In the genomic region with DNA sequence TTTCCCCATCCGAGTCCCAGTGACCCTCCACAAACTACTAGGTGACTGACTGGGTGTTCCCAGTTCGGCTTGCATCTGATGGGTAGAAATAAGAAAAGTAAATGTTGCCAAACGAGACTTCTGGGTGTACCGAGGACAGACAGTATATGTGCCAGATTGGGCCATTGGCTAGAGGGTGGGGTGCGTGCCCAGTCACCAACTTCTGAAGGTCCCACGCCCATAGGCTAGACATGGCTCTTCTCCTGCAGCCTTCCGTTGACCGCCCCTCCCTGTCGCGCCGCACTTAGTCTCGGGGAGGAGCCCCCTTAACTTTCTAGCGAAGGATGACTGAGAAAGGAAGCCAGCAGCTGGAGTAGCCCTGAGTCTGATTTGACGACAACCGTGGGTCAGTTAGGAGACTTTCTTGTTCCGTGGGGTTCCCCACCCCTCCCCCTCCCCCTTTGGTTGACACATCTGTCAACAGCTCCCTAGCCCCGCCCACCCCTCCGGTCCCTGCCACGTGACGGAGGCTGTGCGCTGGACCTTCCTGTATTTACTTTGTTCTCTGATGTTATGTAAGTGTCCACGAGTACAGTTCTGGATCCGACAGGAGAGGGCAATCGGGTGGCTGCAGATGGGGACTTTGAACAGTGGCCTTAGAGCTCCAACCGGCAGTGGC, we compare ENCODE assay signal across 8 mouse cellular contexts. TPM values are rescaled to one million over a fixed set of nuclear protein-coding genes. Genes with fewer than 3 reads are reported as not detected.
DNase-seq lines count a peak whose midpoint lies in the region; ATAC-seq and TF ChIP-seq lines count a peak whose summit lies in the region.

No protein-coding gene starts in this region.

- intact Hi-C loops in heart, postnatal 10 days (cut with DNase I) = loop anchor here (1.0 to 5.0 kb wide), 4 partner anchors 24 to 450 kb away; a partner anchor contains a TSS

- peak; percentile 72 for DNase-seq in ES-CJ7 (ENCODE audit: low read depth, low spot score)
- DNase-seq in c-Kit-positive CD71-positive TER-119-positive erythroid progenitor cells, embryonic 14.5 days (ENCODE audit: low spot score) = peak; percentile 76
- DNase-seq in heart, postnatal 10 days = peak; percentile 87 to 90
- peak; percentile 90 for DNase-seq in large intestine, adult 2 months (ENCODE audit: low read depth, low spot score)
- DNase-seq in liver, postnatal 0 days = peak; percentile 94

- peaks cover 16% of the 10 kb centered on the region for H3K4me1 ChIP-seq in forebrain, embryonic 13.5 days
- peaks cover 26% of the 10 kb centered on the region for H3K4me1 ChIP-seq in liver, postnatal 0 days (ENCODE audit: insufficient read depth)
- peaks cover 24% of the 10 kb centered on the region for H3K4me1 ChIP-seq in neural tube, embryonic 13.5 days (replicated peaks)
- H3K4me1 ChIP-seq in testis, adult 2 months (ENCODE audit: control insufficient read depth, insufficient read depth, low read length) = peaks cover 4% of the 10 kb centered on the region

- peak overlapping the region; percentile 80; the same call in 1 of the 2 replicates for H3K27ac ChIP-seq in forebrain, embryonic 13.5 days
- H3K27ac ChIP-seq in liver, postnatal 0 days (ENCODE audit: low read depth) = peak overlapping the region; percentile 99
- peak overlapping the region; percentile 95 for H3K27ac ChIP-seq in neural tube, embryonic 13.5 days (replicated peaks)
- H3K27ac ChIP-seq in testis, adult 2 months (ENCODE audit: control insufficient read depth, insufficient read depth, low read depth, low read length) = peak overlapping the region; percentile 97

- peak overlapping the region; percentile 85 for H3K4me3 ChIP-seq in forebrain, embryonic 13.5 days
- H3K4me3 ChIP-seq in liver, postnatal 0 days (ENCODE audit: low read depth, low read length) = peak overlapping the region; percentile 91
- H3K4me3 ChIP-seq in neural tube, embryonic 13.5 days = peak overlapping the region; percentile 75
- H3K4me3 ChIP-seq in testis, adult 2 months (ENCODE audit: control insufficient read depth, low read depth, low read length) = peak overlapping the region; percentile 94

- no peak for TF ChIP-seq CTCF in liver, postnatal 0 days (IDR thresholded peaks at IDR 0.05; ENCODE audit: low read depth)
- no peak for TF ChIP-seq CTCF in testis, adult 2 months (IDR thresholded peaks at IDR 0.05; ENCODE audit: control insufficient read depth, insufficient read depth, insufficient replicate concordance, low read depth, low read length)

- peaks cover 30% of the 10 kb centered on the region for H3K36me3 ChIP-seq in forebrain, embryonic 13.5 days (ENCODE audit: poor library complexity, severe bottlenecking)
- peaks cover 30% of the 10 kb centered on the region for H3K36me3 ChIP-seq in liver, postnatal 0 days (replicated peaks; ENCODE audit: insufficient read depth, low read length)
- peaks cover 29% of the 10 kb centered on the region for H3K36me3 ChIP-seq in neural tube, embryonic 13.5 days
- H3K36me3 ChIP-seq in testis, adult 2 months (ENCODE audit: control insufficient read depth, insufficient read depth, low read length) = peaks cover 3% of the 10 kb centered on the region

- peak overlapping the region; percentile 78 for H3K9ac ChIP-seq in forebrain, embryonic 13.5 days
- H3K9ac ChIP-seq in liver, postnatal 0 days (replicated peaks) = peak overlapping the region; percentile 98
- peak overlapping the region; percentile 90 for H3K9ac ChIP-seq in neural tube, embryonic 13.5 days

- H3K27me3 ChIP-seq in forebrain, embryonic 13.5 days = no peaks in the 10 kb centered on the region
- H3K27me3 ChIP-seq in liver, postnatal 0 days (ENCODE audit: insufficient read depth, low read length) = no peaks in the 10 kb centered on the region
- no peaks in the 10 kb centered on the region for H3K27me3 ChIP-seq in neural tube, embryonic 13.5 days
- no peaks in the 10 kb centered on the region for H3K27me3 ChIP-seq in testis, adult 2 months (ENCODE audit: control insufficient read depth, insufficient read depth, low read length)

- 1% methylated on average over 25 of the region's 25 CpGs for whole genome bisulfite sequencing in forebrain, embryonic 13.5 days
- 0% methylated on average over 25 of the region's 25 CpGs for WGBS in large intestine, adult 2 months
- WGBS in liver, postnatal 0 days (ENCODE audit: insufficient replicate concordance) = 0% methylated on average over 25 of the region's 25 CpGs
- WGBS in neural tube, embryonic 13.5 days = 0% methylated on average over 25 of the region's 25 CpGs

- peak; percentile 33; the same call in 1 of the 2 replicates for ATAC-seq in forebrain, embryonic 13.5 days
- peak; percentile 69 for ATAC-seq in liver, postnatal 0 days
- ATAC-seq in neural tube, embryonic 13.5 days (ENCODE audit: low read depth) = peak; percentile 28; the same call in 1 of the 2 replicates

- 0 out of 2 replicates have a peak, but pooled peaks cover 3% of the 10 kb centered on the region for H3K9me3 ChIP-seq in forebrain, embryonic 13.5 days (replicated peaks)
- no peaks in the 10 kb centered on the region for H3K9me3 ChIP-seq in liver, postnatal 0 days (ENCODE audit: low read length)
- no peaks in the 10 kb centered on the region for H3K9me3 ChIP-seq in neural tube, embryonic 13.5 days

- peak; percentile 54; the same call in 1 of the 2 replicates for TF ChIP-seq EP300 in liver, postnatal 0 days (IDR thresholded peaks at IDR 0.05; ENCODE audit: low read depth)

- H3K4me2 ChIP-seq in forebrain, embryonic 13.5 days = peak overlapping the region; percentile 83
- H3K4me2 ChIP-seq in liver, postnatal 0 days (ENCODE audit: low read depth, low read length) = peak overlapping the region; percentile 86
- H3K4me2 ChIP-seq in neural tube, embryonic 13.5 days = peak overlapping the region; percentile 92

- peak; percentile 46; the same call in 1 of the 2 replicates for TF ChIP-seq POLR2A in testis, adult 2 months (IDR thresholded peaks at IDR 0.05; ENCODE audit: control insufficient read depth, low read depth, low read length)

RNA-seq across cellular contexts. Expression of a gene that starts 0.9 kb away (rescaled TPM):
- 50.9 and 53.9 TPM in 2 replicates for polyA plus RNA-seq in forebrain, embryonic 13.5 days (2015; fragmentation: Nextera tagmentation; extraction: Ambion mirVana)
- total RNA-seq in heart, postnatal 10 days (2021) = 100 to 1,000 TPM in 1 of 2 experiments, 10 to 100 TPM in 1; 80.4 to 138 TPM
- 170 and 227 TPM in 2 replicates for polyA plus RNA-seq in large intestine, adult 2 months (2012; rRNA removed)
- polyA plus RNA-seq in liver, postnatal 0 days (2015; fragmentation: Nextera tagmentation; extraction: Ambion mirVana) = 250 and 269 TPM in 2 replicates
- polyA plus RNA-seq in neural tube, embryonic 13.5 days (2015; fragmentation: Nextera tagmentation; extraction: Ambion mirVana) = 63.3 and 66.3 TPM in 2 replicates
- polyA plus RNA-seq in testis, adult 2 months (2012; rRNA removed) = 227 and 245 TPM in 2 replicates

RNA-seq across cellular contexts. Expression of a gene that starts 47.0 kb away (rescaled TPM):
- 0.12 and 0.26 TPM in 2 replicates for polyA plus RNA-seq in forebrain, embryonic 13.5 days (2015; fragmentation: Nextera tagmentation; extraction: Ambion mirVana)
- 1 to 10 TPM in 1 of 2 experiments, under 1 TPM in 1; 0.84 to 1.0 TPM for total RNA-seq in heart, postnatal 10 days (2021)
- 12.6 and 17.0 TPM in 2 replicates for polyA plus RNA-seq in large intestine, adult 2 months (2012; rRNA removed)
- polyA plus RNA-seq in liver, postnatal 0 days (2015; fragmentation: Nextera tagmentation; extraction: Ambion mirVana) = 0.82 and 1.3 TPM in 2 replicates
- polyA plus RNA-seq in neural tube, embryonic 13.5 days (2015; fragmentation: Nextera tagmentation; extraction: Ambion mirVana) = 0.18 and 0.32 TPM in 2 replicates
- polyA plus RNA-seq in testis, adult 2 months (2012; rRNA removed) = 7.3 and 8.2 TPM in 2 replicates

RNA-seq across cellular contexts. Expression of a gene that starts 58.2 kb away (rescaled TPM):
- polyA plus RNA-seq in forebrain, embryonic 13.5 days (2015; fragmentation: Nextera tagmentation; extraction: Ambion mirVana) = not detected in 2 replicates
- total RNA-seq in heart, postnatal 10 days (2021) = under 1 TPM in 1 of 2 experiments, not detected in 1; 0.38 TPM
- 0.05 and 0.21 TPM in 2 replicates for polyA plus RNA-seq in large intestine, adult 2 months (2012; rRNA removed)
- 0.99 and 1.4 TPM in 2 replicates for polyA plus RNA-seq in liver, postnatal 0 days (2015; fragmentation: Nextera tagmentation; extraction: Ambion mirVana)
- polyA plus RNA-seq in neural tube, embryonic 13.5 days (2015; fragmentation: Nextera tagmentation; extraction: Ambion mirVana) = 0.06 and 0.23 TPM in 2 replicates
- 0.99 and 1.4 TPM in 2 replicates for polyA plus RNA-seq in testis, adult 2 months (2012; rRNA removed)

Comparison
In these comparisons a context has a peak if more than half of its experiments do, and no peak if none do; other contexts are left out.
1. Peak in every context shown above with its lines: DNase-seq, ATAC-seq, H3K4me3 ChIP-seq and H3K27ac ChIP-seq.